Mouse (Mus musculus) MEL (cell line): Measurements from ENCODE around the gene Get4. TPM values are rescaled to one million over a fixed set of nuclear protein-coding genes. Genes with fewer than 3 reads are reported as not detected.
A peak's percentile ranks its signal among the peaks of the same experiment; 100 is the strongest.

Experiments
- DNase-seq: peaks from one replicate; pipeline ENCODE4 v3.0.0; 2011; ENCODE audit warnings: low read depth, low spot score
- H3K27ac ChIP-seq: 2 replicates; pipeline ENCODE4 v1.5.1; 2012; ENCODE audit warnings: low read depth, mild to moderate bottlenecking, control low read depth, low read length, moderate library complexity; ENCODE audit not compliant: control insufficient read depth
- H3K27me3 ChIP-seq, 2 experiments: fragments of 150-350 bp in 1 of 2; sonication (generic) in 1 of 2; 2 replicates each; pipeline ENCODE4 v1.6.1; 2012; ENCODE audit warnings: low read length in 2 of 2, mild to moderate bottlenecking in 2 of 2, improper control_type of control experiment in 1 of 2, moderate library complexity in 1 of 2; ENCODE audit not compliant: insufficient read depth in 2 of 2, control insufficient read depth in 1 of 2
- H3K36me3 ChIP-seq, 2 experiments: 2 replicates each; pipeline ENCODE4 v1.6.1; 2012 to 2014; ENCODE audit warnings: low read length in 2 of 2, improper control_type of control experiment in 1 of 2, inconsistent platforms in 1 of 2, mild to moderate bottlenecking in 1 of 2; ENCODE audit not compliant: insufficient read depth in 2 of 2, control insufficient read depth in 1 of 2
- H3K4me1 ChIP-seq, 2 experiments: fragments of 150-350 bp in 1 of 2; sonication (generic) in 1 of 2; 2 replicates each; pipeline ENCODE4 v1.6.1; 2012; ENCODE audit warnings: low read length in 2 of 2, improper control_type of control experiment in 1 of 2, mild to moderate bottlenecking in 1 of 2; ENCODE audit not compliant: insufficient read depth in 2 of 2, control insufficient read depth in 1 of 2
- H3K4me3 ChIP-seq, 2 experiments: fragments of 150-350 bp in 1 of 2; sonication (generic) in 1 of 2; 2 replicates each; pipeline ENCODE4 v1.5.1; 2012; ENCODE audit warnings: low read depth in 2 of 2, low read length in 2 of 2, mild to moderate bottlenecking in 2 of 2, moderate library complexity in 2 of 2, control low read depth in 1 of 2, improper control_type of control experiment in 1 of 2; ENCODE audit not compliant: control insufficient read depth in 1 of 2, insufficient read depth in 1 of 2
- H3K79me2 ChIP-seq: 2 replicates; pipeline ENCODE4 v1.6.1; 2012; ENCODE audit warnings: mild to moderate bottlenecking, low read length, moderate library complexity; ENCODE audit not compliant: control insufficient read depth, poor library complexity, insufficient read depth
- H3K9ac ChIP-seq: 2 replicates; pipeline ENCODE4 v1.6.1; 2012; ENCODE audit warnings: low read depth, mild to moderate bottlenecking, control low read depth, low read length, moderate library complexity; ENCODE audit not compliant: control insufficient read depth, poor library complexity, severe bottlenecking
- H3K9me3 ChIP-seq: fragments of 150-350 bp; sonication (generic); replicated peaks from 2 replicates; pipeline ENCODE4 v1.6.1; 2012; ENCODE audit warnings: mild to moderate bottlenecking, low read length, improper control_type of control experiment, moderate library complexity; ENCODE audit not compliant: insufficient read depth
- BHLHE40 ChIP-seq: IDR thresholded peaks from 2 replicates; pipeline ENCODE4 v1.6.1; 2012; ENCODE audit warnings: low read depth, mild to moderate bottlenecking, inconsistent platforms, low read length, improper control_type of control experiment, borderline replicate concordance
- CHD2 ChIP-seq: IDR thresholded peaks from 2 replicates; pipeline ENCODE4 v1.6.1; 2011; ENCODE audit warnings: low read length, improper control_type of control experiment
- CTCF ChIP-seq, 3 experiments: IDR thresholded peaks in 2 of 3; conservative IDR thresholded peaks in 1 of 3; 2 replicates each; pipeline ENCODE4 v1.5.1; 2011 to 2012; ENCODE audit warnings: low read length in 3 of 3, low read depth in 2 of 3, mild to moderate bottlenecking in 2 of 3, improper control_type of control experiment in 1 of 3, inconsistent platforms in 1 of 3, mixed read lengths in 1 of 3, moderate library complexity in 1 of 3; ENCODE audit not compliant: control insufficient read depth in 1 of 3, insufficient read depth in 1 of 3, poor library complexity in 1 of 3, severe bottlenecking in 1 of 3
- E2F4 ChIP-seq: IDR thresholded peaks from 2 replicates; pipeline ENCODE4 v1.6.1; 2011; ENCODE audit warnings: low read depth, low read length, improper control_type of control experiment, borderline replicate concordance
- ELF1 ChIP-seq: IDR thresholded peaks from 2 replicates; pipeline ENCODE4 v1.6.1; 2014; ENCODE audit warnings: low read depth, mild to moderate bottlenecking, inconsistent platforms, low read length, improper control_type of control experiment, moderate library complexity
- EP300 ChIP-seq, 2 experiments: IDR thresholded peaks; 2 replicates each; pipeline ENCODE4 v1.6.1; 2011; ENCODE audit warnings: improper control_type of control experiment in 2 of 2, low read length in 2 of 2, low read depth in 1 of 2, mild to moderate bottlenecking in 1 of 2
- ETS1 ChIP-seq: IDR thresholded peaks from 2 replicates; pipeline ENCODE4 v1.6.1; 2012; ENCODE audit warnings: low read depth, mild to moderate bottlenecking, inconsistent platforms, low read length, improper control_type of control experiment, moderate library complexity
- GABPA ChIP-seq: IDR thresholded peaks from 2 replicates; pipeline ENCODE4 v1.6.1; 2012; ENCODE audit warnings: low read depth, mild to moderate bottlenecking, inconsistent platforms, low read length, improper control_type of control experiment, moderate library complexity
- GATA1 ChIP-seq: IDR thresholded peaks from 2 replicates; pipeline ENCODE4 v1.6.1; 2011; ENCODE audit warnings: low read depth, low read length, improper control_type of control experiment
- HCFC1 ChIP-seq: IDR thresholded peaks from 2 replicates; pipeline ENCODE4 v1.6.1; 2012; ENCODE audit warnings: low read depth, mild to moderate bottlenecking, inconsistent platforms, low read length, improper control_type of control experiment, moderate library complexity
- KAT2A ChIP-seq: conservative IDR thresholded peaks from 2 replicates; pipeline ENCODE4 v1.6.1; 2012; ENCODE audit warnings: low read depth, low read length, improper control_type of control experiment, inconsistent platforms
- MAFK ChIP-seq: IDR thresholded peaks from 2 replicates; pipeline ENCODE4 v1.6.1; 2011; ENCODE audit warnings: low read depth, mild to moderate bottlenecking, low read length, improper control_type of control experiment, borderline replicate concordance
- MAX ChIP-seq: IDR thresholded peaks from 2 replicates; pipeline ENCODE4 v1.6.1; 2011; ENCODE audit warnings: low read length, improper control_type of control experiment
- MAZ ChIP-seq: IDR thresholded peaks from 2 replicates; pipeline ENCODE4 v1.6.1; 2012; ENCODE audit warnings: low read depth, mild to moderate bottlenecking, inconsistent platforms, low read length, improper control_type of control experiment
- MEF2A ChIP-seq: IDR thresholded peaks from 2 replicates; pipeline ENCODE4 v1.6.1; 2014; ENCODE audit warnings: low read depth, mild to moderate bottlenecking, inconsistent platforms, low read length, improper control_type of control experiment; ENCODE audit not compliant: poor library complexity, insufficient replicate concordance, severe bottlenecking; ENCODE audit errors: extremely low read depth
- MXI1 ChIP-seq: IDR thresholded peaks from 2 replicates; pipeline ENCODE4 v1.6.1; 2011; ENCODE audit warnings: mild to moderate bottlenecking, low read depth, low read length, improper control_type of control experiment
- MYB ChIP-seq: IDR thresholded peaks from 2 replicates; pipeline ENCODE4 v1.6.1; 2011; ENCODE audit warnings: mild to moderate bottlenecking, low read depth, low read length, improper control_type of control experiment
- NELFE ChIP-seq: IDR thresholded peaks from 2 replicates; pipeline ENCODE4 v1.6.1; 2011; ENCODE audit warnings: low read depth, low read length, improper control_type of control experiment
- POLR2AphosphoS5 ChIP-seq: IDR thresholded peaks from 2 replicates; pipeline ENCODE4 v1.6.1; 2012; ENCODE audit warnings: low read depth, borderline replicate concordance, mild to moderate bottlenecking, inconsistent platforms, low read length, moderate library complexity, mixed read lengths
- RAD21 ChIP-seq: IDR thresholded peaks from 2 replicates; pipeline ENCODE4 v1.6.1; 2011; ENCODE audit warnings: mild to moderate bottlenecking, low read depth, low read length, improper control_type of control experiment
- SIN3A ChIP-seq: IDR thresholded peaks from 2 replicates; pipeline ENCODE4 v1.6.1; 2012; ENCODE audit warnings: low read length, improper control_type of control experiment, inconsistent platforms
- SMC3 ChIP-seq: IDR thresholded peaks from 2 replicates; pipeline ENCODE4 v1.6.1; 2011; ENCODE audit warnings: low read depth, low read length, improper control_type of control experiment
- TAL1 ChIP-seq: IDR thresholded peaks from 2 replicates; pipeline ENCODE4 v1.6.1; 2012; ENCODE audit warnings: mild to moderate bottlenecking, inconsistent platforms, low read length, moderate library complexity, mixed read lengths
- TBP ChIP-seq: IDR thresholded peaks from 2 replicates; pipeline ENCODE4 v1.8.0; 2011; ENCODE audit warnings: low read depth, low read length, improper control_type of control experiment
- TCF12 ChIP-seq: IDR thresholded peaks from 2 replicates; pipeline ENCODE4 v1.6.1; 2014; ENCODE audit warnings: low read depth, mild to moderate bottlenecking, inconsistent platforms, low read length, improper control_type of control experiment, moderate library complexity
- USF1 ChIP-seq: IDR thresholded peaks from 2 replicates; pipeline ENCODE4 v1.6.1; 2014; ENCODE audit warnings: low read depth, mild to moderate bottlenecking, inconsistent platforms, low read length, improper control_type of control experiment, moderate library complexity
- USF2 ChIP-seq, 2 experiments: IDR thresholded peaks; 2 replicates each; pipeline ENCODE4 v1.6.1; 2011 to 2012; ENCODE audit warnings: improper control_type of control experiment in 2 of 2, low read length in 2 of 2, borderline replicate concordance in 1 of 2, inconsistent platforms in 1 of 2, low read depth in 1 of 2, mild to moderate bottlenecking in 1 of 2; ENCODE audit not compliant: insufficient read depth in 1 of 2
- ZC3H11A ChIP-seq: IDR thresholded peaks from 2 replicates; pipeline ENCODE4 v1.6.1; 2012; ENCODE audit warnings: low read depth, mild to moderate bottlenecking, inconsistent platforms, low read length, improper control_type of control experiment
- ZKSCAN1 ChIP-seq: IDR thresholded peaks from 2 replicates; pipeline ENCODE4 v1.6.1; 2012; ENCODE audit warnings: low read depth, mild to moderate bottlenecking, inconsistent platforms, low read length, improper control_type of control experiment, moderate library complexity
- ZMIZ1 ChIP-seq: IDR thresholded peaks from 2 replicates; pipeline ENCODE4 v1.6.1; 2012; ENCODE audit warnings: low read depth, mild to moderate bottlenecking, inconsistent platforms, low read length, improper control_type of control experiment, moderate library complexity
- polyA plus RNA-seq, 2 experiments: library from polyadenylated mRNA; stranded (reverse) in 1 of 2; unstranded in 1 of 2; fragments of >175 nt in 1 of 2; fragments of >200 nt in 1 of 2; gene quantifications; 2 replicates each; pipeline versions ENCODE4 v1.2.1 to v1.2.4; 2012; ENCODE audit warnings: low replicate concordance in 2 of 2, low read depth in 1 of 2; ENCODE audit not compliant: insufficient read length in 2 of 2, insufficient read depth in 1 of 2, missing spikeins in 1 of 2
- total RNA-seq: library from RNA; depleted of rRNA; stranded (reverse); fragments of 300-350 nt; gene quantifications from 2 replicates; pipeline ENCODE4 v1.2.3, GENCODE M21; 2012

Gene Get4
- total and polyA plus RNA-seq, 3 experiments, result 117 to 180 TPM; not detected in 1

DNA sequence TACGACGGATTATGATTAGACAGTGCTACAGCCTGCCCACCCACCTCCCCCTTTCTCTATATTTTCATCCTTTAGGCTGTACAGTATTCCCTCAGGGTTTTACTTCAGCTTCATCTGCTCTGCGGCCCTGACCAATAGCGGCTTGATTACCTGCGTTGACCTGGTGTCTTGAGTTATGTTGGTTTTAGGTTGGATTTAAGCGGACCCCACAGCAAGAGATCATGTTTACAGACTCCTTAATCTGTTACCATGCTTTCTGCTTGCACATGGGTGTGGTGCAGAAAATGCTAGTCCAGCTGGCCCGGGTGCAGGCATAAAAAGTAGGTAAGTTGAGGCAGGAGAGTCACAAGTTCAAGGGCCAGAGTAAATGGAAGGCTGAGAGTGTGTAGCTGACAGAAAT, 845 bp upstream of the Get4 start:
- DNase-seq, result no peak
- peak overlapping the region in 1 of 2 experiments; percentile 57; a peak in 1 of 4 replicates for H3K4me3 ChIP-seq
- peaks cover 2 to 19% of the 10 kb centered on the region in 2 experiments for H3K36me3 ChIP-seq
- peak overlapping the region; percentile 73; the same call in 1 of the 2 replicates for H3K9ac ChIP-seq
- H3K9me3 ChIP-seq, result no peaks in the 10 kb centered on the region
- H3K27me3 ChIP-seq, result no peaks in the 10 kb centered on the region
- peaks cover 0 to 21% of the 10 kb centered on the region in 2 experiments; a peak in 3 of 4 replicates for H3K4me1 ChIP-seq
- H3K79me2 ChIP-seq, result peaks cover 34% of the 10 kb centered on the region
- TF ChIP-seq MAFK (no peak), SMC3 (no peak), KAT2A (no peak), MAX (no peak), NELFE (no peak), BHLHE40 (no peak), ELF1 (no peak), TCF12 (no peak), E2F4 (no peak), ZC3H11A (no peak), USF1 (no peak), MEF2A (no peak), TAL1 (no peak), MXI1 (no peak), SIN3A (no peak), ZMIZ1 (no peak), RAD21 (no peak), ZKSCAN1 (no peak), CHD2 (no peak), HCFC1 (no peak)
- no peak overlapping the region for H3K27ac ChIP-seq

DNA sequence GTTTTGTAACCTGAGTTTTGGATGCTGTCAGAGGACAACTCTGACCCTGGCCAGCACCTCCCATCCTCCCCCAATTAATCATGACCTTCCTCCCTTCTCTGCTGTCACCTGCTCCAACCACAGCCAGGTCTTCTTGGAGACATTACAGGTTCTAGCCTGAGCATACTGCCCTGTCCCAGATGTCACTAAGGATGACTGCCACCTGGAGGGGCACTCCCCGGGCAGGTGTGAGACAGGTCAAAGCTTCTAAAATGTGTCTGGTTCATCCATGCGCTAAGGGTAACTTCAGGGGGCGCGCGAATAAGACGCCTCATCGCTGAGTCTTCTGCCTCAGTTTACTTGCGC, 416 bp upstream of the Get4 start:
- DNase-seq, result no peak
- Histone ChIP-seq H3K79me2 (peaks cover 36% of the 10 kb centered on the region), H3K4me3 (peak overlapping the region; percentile 57 to 61), H3K36me3 (peaks cover 2 to 18% of the 10 kb centered on the region in 2 experiments), H3K9ac (peak overlapping the region; percentile 73), H3K9me3 (no peaks in the 10 kb centered on the region), H3K27ac (peak overlapping the region; percentile 43), H3K27me3 (no peaks in the 10 kb centered on the region), H3K4me1 (peaks cover 0 to 21% of the 10 kb centered on the region in 2 experiments; a peak in 3 of 4 replicates)
- no peak for TF ChIP-seq EP300 (IDR thresholded peaks at IDR 0.05; ENCODE audit: low read depth in 1 of 2, low read length in 2 of 2)
- TF ChIP-seq SIN3A, result no peak
- TF ChIP-seq MAFK, result no peak
- TF ChIP-seq TBP, result no peak
- no peak for TF ChIP-seq CTCF (IDR thresholded peaks at IDR 0.05 in 2 of 3, conservative IDR thresholded peaks at IDR 0.05 in 1 of 3; ENCODE audit: control insufficient read depth in 1 of 3, insufficient read depth in 1 of 3, low read depth in 2 of 3, low read length in 3 of 3, poor library complexity in 1 of 3, severe bottlenecking in 1 of 3)
- no peak for TF ChIP-seq ZMIZ1
- TF ChIP-seq USF1, result no peak
- no peak for TF ChIP-seq ZKSCAN1
- no peak for TF ChIP-seq GABPA
- no peak for TF ChIP-seq KAT2A
- no peak for TF ChIP-seq ETS1
- TF ChIP-seq POLR2AphosphoS5, result no peak
- TF ChIP-seq E2F4, result no peak
- no peak for TF ChIP-seq TAL1
- no peak for TF ChIP-seq USF2 (IDR thresholded peaks at IDR 0.05; ENCODE audit: borderline replicate concordance in 1 of 2, insufficient read depth in 1 of 2, low read depth in 1 of 2, low read length in 2 of 2)
- no peak for TF ChIP-seq MYB
- TF ChIP-seq GATA1, result no peak
- TF ChIP-seq MXI1, result no peak
- no peak for TF ChIP-seq ELF1
- TF ChIP-seq MAZ, result no peak
